Mouse (Mus musculus) CD4-positive helper T cell, adult 2 months (primary cell): ENCODE results near the gene Rassf6.

Source experiments
- DNase-seq: peaks from one replicate; pipeline ENCODE4 v3.0.0-alpha.2; 2012; ENCODE audit warnings: low read depth, missing footprints, low spot score

Gene Rassf6

GRCm38 (mm10) chr5:90571216-90571615, 69.2 kb downstream of the Rassf6 start:
- DNase-seq: no peak

- DNase-seq: no peak
These were observed 72.1 kb downstream of the Rassf6 start for GRCm38 (mm10) chr5:90568338-90568737.

- no peak for DNase-seq
These were observed 72.7 kb downstream of the Rassf6 start for GRCm38 (mm10) chr5:90567788-90568187.

GRCm38 (mm10) chr5:90565205-90565604, 75.3 kb downstream of the Rassf6 start:
- no peak for DNase-seq

GRCm38 (mm10) chr5:90564161-90564560, 76.3 kb downstream of the Rassf6 start:
- DNase-seq: no peak

- DNase-seq: no peak
These were observed 77.6 kb downstream of the Rassf6 start for GRCm38 (mm10) chr5:90562880-90563279.

GRCm38 (mm10) chr5:90561721-90562275, 78.7 kb downstream of the Rassf6 start:
- DNase-seq: no peak

- DNase-seq: no peak
These were observed 79.7 kb downstream of the Rassf6 start, which contains the start of gene 5830473C10Rik for GRCm38 (mm10) chr5:90560743-90561142. Gene 5830473C10Rik (plus strand): TSS chr5:90561107.

- no peak for DNase-seq
These were observed 84.4 kb downstream of the Rassf6 start for GRCm38 (mm10) chr5:90556052-90556451.
